Mouse (Mus musculus): ENCODE measurements at regions not wholly inside any gene's neighbourhood (a gene's known extent, or its start where the extent isn't known, plus 50 kb on each side); places are given as distances from the start of the nearest gene placed in this dataset.
A peak's percentile ranks its signal among the peaks of the same experiment; 100 is the strongest.

GRCm38 (mm10) chr6:135632671-135633070, 270.3 kb downstream of the Emp1 start:
- Histone ChIP-seq H3K4me3 (replicated peaks; ENCODE audit: low read length) (no peak overlapping the region), H3K9ac (replicated peaks; ENCODE audit: low read depth, low read length) (no peak overlapping the region), H3K27me3 (replicated peaks; ENCODE audit: control insufficient read depth, insufficient read depth, low read length) (no peaks in the 10 kb centered on the region), H3K4me2 (ENCODE audit: low read length) (no peak overlapping the region), H3K9me3 (ENCODE audit: control insufficient read depth, low read length) (peaks cover 4% of the 10 kb centered on the region; the same call in 1 of the 2 replicates), H3K27ac (ENCODE audit: low read length) (no peak overlapping the region), H3K36me3 (ENCODE audit: control insufficient read depth, insufficient read depth) (no peaks in the 10 kb centered on the region), H3K4me1 (replicated peaks; ENCODE audit: control insufficient read depth, insufficient read depth, low read length) (peaks cover 14% of the 10 kb centered on the region)
- WGBS: 58% methylated on average over 5 of the region's 5 CpGs
- no peak for ATAC-seq

GRCm38 (mm10) chr6:135636648-135637047, 274.3 kb downstream of the Emp1 start:
- H3K4me2 ChIP-seq (ENCODE audit: low read length): no peak overlapping the region
- H3K9me3 ChIP-seq (ENCODE audit: control insufficient read depth, low read length): 0 out of 2 replicates have a peak, but pooled peaks cover 2% of the 10 kb centered on the region
- H3K27ac ChIP-seq (ENCODE audit: low read length): no peak overlapping the region
- 66% methylated on average over 8 of the region's 8 CpGs for WGBS
- H3K4me1 ChIP-seq (replicated peaks; ENCODE audit: control insufficient read depth, insufficient read depth, low read length): no peaks in the 10 kb centered on the region
- no peaks in the 10 kb centered on the region for H3K27me3 ChIP-seq (replicated peaks; ENCODE audit: control insufficient read depth, insufficient read depth, low read length)
- H3K4me3 ChIP-seq (replicated peaks; ENCODE audit: low read length): no peak overlapping the region
- H3K36me3 ChIP-seq (ENCODE audit: control insufficient read depth, insufficient read depth): no peaks in the 10 kb centered on the region
- no peak for ATAC-seq
- no peak overlapping the region for H3K9ac ChIP-seq (replicated peaks; ENCODE audit: low read depth, low read length)

DNA sequence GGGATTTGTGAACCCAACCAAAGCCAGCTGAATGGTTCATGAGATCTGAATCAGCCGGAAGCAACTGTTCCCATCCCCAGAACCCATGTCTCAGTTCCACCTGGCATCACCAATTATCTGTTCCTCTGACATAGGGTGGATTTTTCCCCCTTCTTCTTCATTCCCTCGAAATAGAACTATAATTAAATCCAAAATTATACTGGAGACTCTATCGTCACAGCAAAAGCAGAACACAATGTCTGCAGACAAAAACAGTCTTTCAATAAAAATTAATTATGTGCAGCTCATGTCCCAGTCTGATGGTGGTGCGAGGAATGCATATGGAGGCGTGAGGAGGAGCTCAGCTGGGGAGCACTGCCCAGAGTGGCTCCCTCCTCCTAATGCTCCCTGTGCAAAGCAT, 280.4 kb downstream of the Emp1 start:
- no peak for ATAC-seq
- 73% methylated on average over 5 of the region's 5 CpGs for WGBS
- no peak overlapping the region for H3K4me3 ChIP-seq (replicated peaks; ENCODE audit: low read length)

DNA sequence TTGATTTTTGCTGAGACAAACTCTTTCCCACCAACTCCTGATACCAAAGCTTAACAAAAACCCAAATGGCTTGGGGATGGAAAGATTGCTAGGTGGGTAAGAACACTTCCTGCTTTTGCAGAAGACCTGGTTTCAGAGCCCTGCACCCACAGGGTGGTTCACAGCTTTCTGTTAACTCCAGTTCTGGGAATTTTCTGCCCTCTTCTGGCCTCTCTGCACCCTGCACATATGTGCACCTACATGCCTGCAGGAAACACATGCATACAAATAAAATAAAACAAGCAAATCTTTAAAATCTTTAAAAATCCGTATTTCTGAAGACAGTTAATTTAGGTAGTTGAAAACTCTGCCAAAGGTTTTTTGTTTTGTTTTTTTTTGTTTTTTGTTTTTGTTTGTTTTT, 283.8 kb downstream of the Emp1 start:
- Histone ChIP-seq H3K4me1 (replicated peaks; ENCODE audit: control insufficient read depth, insufficient read depth, low read length) (no peaks in the 10 kb centered on the region), H3K36me3 (ENCODE audit: control insufficient read depth, insufficient read depth) (no peaks in the 10 kb centered on the region), H3K27ac (ENCODE audit: low read length) (no peak overlapping the region), H3K4me3 (replicated peaks; ENCODE audit: low read length) (no peak overlapping the region), H3K9ac (replicated peaks; ENCODE audit: low read depth, low read length) (no peak overlapping the region), H3K4me2 (ENCODE audit: low read length) (no peak overlapping the region), H3K27me3 (replicated peaks; ENCODE audit: control insufficient read depth, insufficient read depth, low read length) (no peaks in the 10 kb centered on the region), H3K9me3 (ENCODE audit: control insufficient read depth, low read length) (peaks cover 2% of the 10 kb centered on the region; the same call in 1 of the 2 replicates)
- 63% methylated on average over 1 of the region's 1 CpGs for WGBS
- ATAC-seq: no peak

More for the DNA sequence above, 280.4 kb downstream of the Emp1 start:
- Histone ChIP-seq H3K9me3 (ENCODE audit: control insufficient read depth, low read length) (peaks cover 4% of the 10 kb centered on the region; the same call in 1 of the 2 replicates), H3K36me3 (ENCODE audit: control insufficient read depth, insufficient read depth) (no peaks in the 10 kb centered on the region), H3K27ac (ENCODE audit: low read length) (no peak overlapping the region), H3K9ac (replicated peaks; ENCODE audit: low read depth, low read length) (no peak overlapping the region), H3K4me1 (replicated peaks; ENCODE audit: control insufficient read depth, insufficient read depth, low read length) (no peaks in the 10 kb centered on the region), H3K4me2 (ENCODE audit: low read length) (no peak overlapping the region), H3K27me3 (replicated peaks; ENCODE audit: control insufficient read depth, insufficient read depth, low read length) (no peaks in the 10 kb centered on the region)

DNA sequence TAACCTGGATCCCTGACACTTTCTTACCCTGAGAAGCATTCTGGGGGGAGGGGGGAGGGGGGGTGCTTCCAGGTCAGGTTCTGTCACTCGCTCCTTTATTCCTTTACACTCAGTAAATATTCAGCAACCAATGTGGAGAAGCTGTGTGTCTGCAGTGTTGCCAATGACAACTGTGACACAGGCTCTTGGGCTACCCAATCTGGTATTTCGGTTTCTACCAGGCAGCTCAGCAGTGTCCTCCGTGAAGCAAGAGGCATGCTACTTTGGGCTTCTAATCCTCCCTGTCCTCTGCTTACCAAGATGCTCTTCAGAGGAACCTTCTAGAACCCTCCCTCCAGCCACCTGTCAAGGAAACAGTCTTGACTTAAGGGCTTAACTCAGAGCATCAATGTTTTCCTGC, 290.7 kb downstream of the Emp1 start:
- Histone ChIP-seq H3K9me3 (ENCODE audit: control insufficient read depth, low read length) (no peaks in the 10 kb centered on the region), H3K27ac (ENCODE audit: low read length) (no peak overlapping the region), H3K9ac (replicated peaks; ENCODE audit: low read depth, low read length) (no peak overlapping the region), H3K4me1 (replicated peaks; ENCODE audit: control insufficient read depth, insufficient read depth, low read length) (no peaks in the 10 kb centered on the region), H3K27me3 (replicated peaks; ENCODE audit: control insufficient read depth, insufficient read depth, low read length) (no peaks in the 10 kb centered on the region), H3K36me3 (ENCODE audit: control insufficient read depth, insufficient read depth) (no peaks in the 10 kb centered on the region), H3K4me3 (replicated peaks; ENCODE audit: low read length) (no peak overlapping the region), H3K4me2 (ENCODE audit: low read length) (no peak overlapping the region)
- no peak for ATAC-seq
- 88% methylated on average over 3 of the region's 3 CpGs for WGBS

GRCm38 (mm10) chr6:135662386-135662785, 300.0 kb downstream of the Emp1 start:
- Histone ChIP-seq H3K4me1 (replicated peaks; ENCODE audit: control insufficient read depth, insufficient read depth, low read length) (no peaks in the 10 kb centered on the region; the same call in 1 of the 2 replicates), H3K9ac (replicated peaks; ENCODE audit: low read depth, low read length) (no peak overlapping the region), H3K4me3 (replicated peaks; ENCODE audit: low read length) (no peak overlapping the region), H3K9me3 (ENCODE audit: control insufficient read depth, low read length) (no peaks in the 10 kb centered on the region), H3K4me2 (ENCODE audit: low read length) (no peak overlapping the region), H3K36me3 (ENCODE audit: control insufficient read depth, insufficient read depth) (no peaks in the 10 kb centered on the region), H3K27me3 (replicated peaks; ENCODE audit: control insufficient read depth, insufficient read depth, low read length) (no peaks in the 10 kb centered on the region), H3K27ac (ENCODE audit: low read length) (peak overlapping the region; percentile 53; the same call in 1 of the 2 replicates)
- WGBS: 73% methylated on average over 3 of the region's 3 CpGs
- peak; percentile 26; the same call in 1 of the 2 replicates for ATAC-seq

DNA sequence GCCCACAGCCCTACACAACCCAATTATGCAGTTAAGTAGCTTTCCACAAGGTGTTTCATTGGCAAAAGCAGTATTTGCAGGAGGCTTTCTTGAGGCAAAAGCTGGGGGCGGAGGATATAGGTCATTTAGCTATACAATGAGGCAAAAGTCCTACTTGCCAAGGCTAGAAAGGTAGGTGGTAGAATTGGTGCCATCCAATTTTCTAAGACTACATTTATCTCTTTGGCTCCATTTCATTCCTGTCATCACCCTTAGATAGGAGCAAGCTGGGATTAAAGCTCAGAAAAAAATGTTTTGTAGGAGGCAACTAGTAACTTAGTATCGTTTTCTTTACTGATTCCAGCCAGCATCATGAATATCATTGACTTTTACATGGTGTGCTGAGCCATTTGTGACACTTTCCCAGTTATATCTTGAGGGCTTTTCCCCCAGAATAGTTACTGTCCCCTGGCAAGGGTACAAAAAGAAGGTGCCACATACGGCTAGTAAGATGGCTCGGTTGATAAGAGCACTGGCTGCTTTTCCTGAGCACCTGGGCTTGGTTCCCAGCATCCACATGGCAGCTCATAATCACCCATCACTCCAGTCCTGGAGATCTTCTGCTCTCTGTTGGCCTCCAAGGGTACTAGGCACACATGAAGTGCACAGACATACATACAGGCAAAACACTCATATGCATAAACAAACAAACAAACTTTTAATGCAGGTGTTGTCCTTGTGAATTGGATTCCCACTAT, 300.6 kb downstream of the Emp1 start:
- H3K9ac ChIP-seq (replicated peaks; ENCODE audit: low read depth, low read length): no peak overlapping the region
- no peak for ATAC-seq
- 78% methylated on average over 4 of the region's 4 CpGs for WGBS
- H3K4me3 ChIP-seq (replicated peaks; ENCODE audit: low read length): no peak overlapping the region
- H3K9me3 ChIP-seq (ENCODE audit: control insufficient read depth, low read length): no peaks in the 10 kb centered on the region
- H3K4me2 ChIP-seq (ENCODE audit: low read length): no peak overlapping the region
- H3K27me3 ChIP-seq (replicated peaks; ENCODE audit: control insufficient read depth, insufficient read depth, low read length): no peaks in the 10 kb centered on the region
- peak overlapping the region; percentile 53; the same call in 1 of the 2 replicates for H3K27ac ChIP-seq (ENCODE audit: low read length)
- no peaks in the 10 kb centered on the region; the same call in 1 of the 2 replicates for H3K4me1 ChIP-seq (replicated peaks; ENCODE audit: control insufficient read depth, insufficient read depth, low read length)
- no peaks in the 10 kb centered on the region for H3K36me3 ChIP-seq (ENCODE audit: control insufficient read depth, insufficient read depth)

All from forebrain, embryonic 16.5 days (tissue).